Mouse (Mus musculus): ENCODE results near the gene Adat3. TPM values are rescaled to one million over a fixed set of nuclear protein-coding genes. Genes with fewer than 3 reads are reported as not detected.

The Adat3 gene
- polyA plus RNA-seq, 1 experiment from 2014 or later, result 9.1 TPM

GRCm38 (mm10) chr10:80614351-80614750 lies 11.7 kb downstream of the Adat3 start:
- H3K36me3 ChIP-seq, result peaks cover 66% of the 10 kb centered on the region
- no peak for ATAC-seq (ENCODE audit: insufficient number of reproducible peaks, insufficient read depth, low FRiP score, low TSS enrichment, low read depth)

GRCm38 (mm10) chr10:80618181-80618580 lies 15.5 kb downstream of the Adat3 start:
- Histone ChIP-seq H3K4me2 (no peak overlapping the region), H3K4me3 (no peak overlapping the region), H3K27ac (no peak overlapping the region), H3K9me3 (no peaks in the 10 kb centered on the region), H3K4me1 (peaks cover 7% of the 10 kb centered on the region), H3K36me3 (peaks cover 34% of the 10 kb centered on the region), H3K27me3 (no peaks in the 10 kb centered on the region), H3K9ac (no peak overlapping the region)
- 71% methylated on average over 9 of the region's 9 CpGs for WGBS
- ATAC-seq (ENCODE audit: insufficient number of reproducible peaks, insufficient read depth, low FRiP score, low TSS enrichment, low read depth), result no peak

More at GRCm38 (mm10) chr10:80614351-80614750, 11.7 kb downstream of the Adat3 start:
- 89% methylated on average over 6 of the region's 6 CpGs for WGBS
- H3K9me3 ChIP-seq, result no peaks in the 10 kb centered on the region
- H3K4me2 ChIP-seq, result no peak overlapping the region
- no peak overlapping the region for H3K9ac ChIP-seq
- H3K4me3 ChIP-seq, result no peak overlapping the region
- no peak overlapping the region for H3K27ac ChIP-seq
- no peaks in the 10 kb centered on the region for H3K4me1 ChIP-seq
- no peaks in the 10 kb centered on the region for H3K27me3 ChIP-seq

GRCm38 (mm10) chr10:80619465-80620244 lies 17.0 kb downstream of the Adat3 start:
- H3K27me3 ChIP-seq, result no peaks in the 10 kb centered on the region
- peaks cover 22% of the 10 kb centered on the region for H3K4me1 ChIP-seq
- no peak for ATAC-seq (ENCODE audit: insufficient number of reproducible peaks, insufficient read depth, low FRiP score, low TSS enrichment, low read depth)
- no peak overlapping the region for H3K27ac ChIP-seq
- H3K9me3 ChIP-seq, result no peaks in the 10 kb centered on the region
- H3K4me3 ChIP-seq, result no peak overlapping the region
- 33% methylated on average over 8 of the region's 8 CpGs for WGBS
- H3K9ac ChIP-seq, result no peak overlapping the region
- peaks cover 20% of the 10 kb centered on the region for H3K36me3 ChIP-seq
- no peak overlapping the region for H3K4me2 ChIP-seq

GRCm38 (mm10) chr10:80620365-80620764 lies 17.7 kb downstream of the Adat3 start:
- H3K4me2 ChIP-seq, result no peak overlapping the region

DNA sequence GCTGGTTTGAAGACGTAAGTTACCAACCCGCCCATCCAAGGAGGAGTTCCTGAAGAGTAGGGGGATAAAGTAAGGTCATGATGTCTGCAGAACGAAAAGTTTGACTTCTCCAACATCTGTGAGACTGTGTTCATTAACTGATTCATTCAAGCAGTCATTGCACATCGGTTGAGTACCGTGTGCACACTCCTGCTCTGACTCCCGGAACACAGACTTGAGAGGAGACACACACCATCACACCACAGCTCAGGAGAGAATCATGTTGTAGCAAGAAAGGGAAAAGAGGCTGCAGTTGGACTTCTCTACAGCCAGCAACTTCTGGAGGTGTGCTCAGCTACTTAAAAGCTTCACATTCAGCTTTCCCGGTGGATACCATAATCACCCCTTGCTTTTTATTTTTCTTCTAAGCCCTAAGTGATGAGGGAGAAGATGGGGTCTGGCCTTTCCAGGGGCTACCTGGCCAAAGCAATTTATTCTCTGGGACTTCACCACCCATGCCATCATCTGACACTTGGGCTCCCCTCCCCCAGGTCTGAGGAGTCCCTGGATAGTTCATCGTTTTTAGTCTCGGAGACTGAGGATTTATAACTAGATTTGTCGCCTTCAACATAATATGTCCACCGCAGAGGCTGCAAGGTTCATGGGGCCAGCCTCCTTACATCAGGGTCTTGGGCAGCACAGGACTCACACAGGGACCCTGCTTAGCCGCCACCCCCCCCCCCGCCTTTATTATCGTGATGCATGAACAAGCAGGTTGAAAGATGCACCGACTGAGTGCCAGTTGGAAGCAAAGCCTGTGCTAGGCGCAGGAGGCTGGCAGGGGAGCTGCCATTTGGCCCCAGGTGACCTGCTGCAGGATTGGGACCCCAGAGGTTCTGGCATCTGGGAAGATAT lies 18.4 kb downstream of the Adat3 start:
- WGBS, result 56% methylated on average over 16 of the region's 16 CpGs

More at GRCm38 (mm10) chr10:80620365-80620764, 17.7 kb downstream of the Adat3 start:
- ATAC-seq (ENCODE audit: insufficient number of reproducible peaks, insufficient read depth, low FRiP score, low TSS enrichment, low read depth), result no peak
- Histone ChIP-seq H3K27ac (no peak overlapping the region), H3K36me3 (peaks cover 13% of the 10 kb centered on the region), H3K9ac (no peak overlapping the region), H3K4me1 (peaks cover 29% of the 10 kb centered on the region), H3K9me3 (no peaks in the 10 kb centered on the region), H3K27me3 (no peaks in the 10 kb centered on the region), H3K4me3 (no peak overlapping the region)
- 84% methylated on average over 9 of the region's 9 CpGs for WGBS

DNA sequence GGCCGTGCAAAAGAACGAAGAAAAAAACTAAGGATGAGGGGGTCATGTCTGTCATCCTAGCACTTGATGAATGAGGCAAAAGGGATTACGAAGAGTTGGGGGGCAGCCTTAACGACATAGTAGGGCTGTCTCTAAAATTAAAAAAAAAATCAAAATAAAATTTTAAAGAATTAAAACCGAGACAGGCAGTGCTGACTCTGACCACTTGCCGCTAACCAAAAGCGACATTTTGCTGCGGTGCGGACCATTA lies 18.9 kb downstream of the Adat3 start:
- Histone ChIP-seq H3K4me1 (peaks cover 30% of the 10 kb centered on the region), H3K9me3 (no peaks in the 10 kb centered on the region), H3K4me2 (peak overlapping the region; percentile 99), H3K9ac (peak overlapping the region; percentile 69), H3K27ac (peak overlapping the region; percentile 94), H3K4me3 (peak overlapping the region; percentile 86), H3K36me3 (peaks cover under 1% of the 10 kb centered on the region), H3K27me3 (no peaks in the 10 kb centered on the region)
- no peak for ATAC-seq (ENCODE audit: insufficient number of reproducible peaks, insufficient read depth, low FRiP score, low TSS enrichment, low read depth)
- 6% methylated on average over 9 of the region's 9 CpGs for WGBS

More for the DNA sequence above, 18.4 kb downstream of the Adat3 start:
- Histone ChIP-seq H3K9ac (peak overlapping the region; percentile 69), H3K27me3 (no peaks in the 10 kb centered on the region), H3K9me3 (no peaks in the 10 kb centered on the region), H3K4me2 (peak overlapping the region; percentile 99), H3K36me3 (peaks cover 6% of the 10 kb centered on the region), H3K4me3 (peak overlapping the region; percentile 86), H3K4me1 (peaks cover 30% of the 10 kb centered on the region), H3K27ac (peak overlapping the region; percentile 94)
- no peak for ATAC-seq (ENCODE audit: insufficient number of reproducible peaks, insufficient read depth, low FRiP score, low TSS enrichment, low read depth)

DNA sequence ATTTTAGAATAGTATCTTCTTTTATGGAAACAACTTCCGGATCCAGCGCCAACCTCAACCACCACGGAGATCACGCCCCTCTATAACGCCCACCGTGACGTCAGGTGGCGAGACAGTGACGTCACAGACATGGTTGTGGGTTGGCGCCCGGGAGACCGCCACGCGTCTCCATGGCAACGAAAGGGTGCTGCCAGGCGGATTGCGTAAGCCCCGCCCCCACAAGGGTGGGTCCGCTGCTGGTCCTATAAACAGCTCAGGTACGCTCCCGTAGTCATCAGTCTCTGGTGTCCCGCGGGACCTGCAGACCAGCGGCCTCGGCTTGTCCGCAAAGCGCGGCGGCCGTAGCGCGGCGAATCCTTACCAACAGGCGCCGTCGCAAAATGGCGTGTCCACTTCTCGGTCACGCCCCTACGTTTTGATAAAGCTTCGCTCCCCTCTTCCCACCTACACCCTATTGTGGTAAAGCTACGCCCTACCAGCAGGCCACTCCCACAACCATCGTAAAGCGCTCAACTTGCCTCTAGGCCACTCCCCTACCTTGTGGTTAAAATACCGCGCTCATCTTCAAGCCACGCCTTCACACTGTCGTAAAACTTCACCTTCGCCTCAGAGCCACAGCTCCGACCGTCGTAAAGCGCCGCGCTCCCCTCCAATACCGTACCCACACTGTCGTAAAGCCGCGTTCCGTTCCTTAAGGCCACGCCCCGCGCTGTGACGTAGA lies 19.4 kb downstream of the Adat3 start:
- H3K36me3 ChIP-seq, result no peaks in the 10 kb centered on the region
- WGBS, result under 1% methylated on average over 64 of the region's 64 CpGs
- H3K9ac ChIP-seq, result peak overlapping the region; percentile 91
- H3K9me3 ChIP-seq, result no peaks in the 10 kb centered on the region
- peak overlapping the region; percentile 94 for H3K27ac ChIP-seq
- no peaks in the 10 kb centered on the region for H3K27me3 ChIP-seq
- peaks cover 30% of the 10 kb centered on the region for H3K4me1 ChIP-seq
- H3K4me3 ChIP-seq, result peak overlapping the region; percentile 86
- ATAC-seq (ENCODE audit: insufficient number of reproducible peaks, insufficient read depth, low FRiP score, low TSS enrichment, low read depth), result peak; percentile 95
- H3K4me2 ChIP-seq, result peak overlapping the region; percentile 99

- peak within 1 kb of the TSS; percentile 91 for H3K9ac ChIP-seq
- peak within 1 kb of the TSS; percentile 99 for H3K4me2 ChIP-seq
- H3K27ac ChIP-seq, result peak within 1 kb of the TSS; percentile 94
- WGBS, result under 1% methylated on average over 85 of the region's 85 CpGs
- 0 out of 2 replicates have a peak, but pooled peaks cover 4% of the 10 kb centered on the region for H3K36me3 ChIP-seq
- peak; percentile 18; the same call in 1 of the 2 replicates for ATAC-seq (ENCODE audit: insufficient number of reproducible peaks, insufficient read depth, low FRiP score, low TSS enrichment, low read depth)
- H3K27me3 ChIP-seq, result no peaks in the 10 kb centered on the region
- H3K4me1 ChIP-seq, result peaks cover 34% of the 10 kb centered on the region
- peak within 1 kb of the TSS; percentile 86 for H3K4me3 ChIP-seq
- H3K9me3 ChIP-seq, result no peaks in the 10 kb centered on the region
These were observed 20.2 kb downstream of the Adat3 start, which contains the start of gene Csnk1g2 for GRCm38 (mm10) chr10:80622661-80623456. Csnk1g2 (plus strand) TSS chr10:80622838.

DNA sequence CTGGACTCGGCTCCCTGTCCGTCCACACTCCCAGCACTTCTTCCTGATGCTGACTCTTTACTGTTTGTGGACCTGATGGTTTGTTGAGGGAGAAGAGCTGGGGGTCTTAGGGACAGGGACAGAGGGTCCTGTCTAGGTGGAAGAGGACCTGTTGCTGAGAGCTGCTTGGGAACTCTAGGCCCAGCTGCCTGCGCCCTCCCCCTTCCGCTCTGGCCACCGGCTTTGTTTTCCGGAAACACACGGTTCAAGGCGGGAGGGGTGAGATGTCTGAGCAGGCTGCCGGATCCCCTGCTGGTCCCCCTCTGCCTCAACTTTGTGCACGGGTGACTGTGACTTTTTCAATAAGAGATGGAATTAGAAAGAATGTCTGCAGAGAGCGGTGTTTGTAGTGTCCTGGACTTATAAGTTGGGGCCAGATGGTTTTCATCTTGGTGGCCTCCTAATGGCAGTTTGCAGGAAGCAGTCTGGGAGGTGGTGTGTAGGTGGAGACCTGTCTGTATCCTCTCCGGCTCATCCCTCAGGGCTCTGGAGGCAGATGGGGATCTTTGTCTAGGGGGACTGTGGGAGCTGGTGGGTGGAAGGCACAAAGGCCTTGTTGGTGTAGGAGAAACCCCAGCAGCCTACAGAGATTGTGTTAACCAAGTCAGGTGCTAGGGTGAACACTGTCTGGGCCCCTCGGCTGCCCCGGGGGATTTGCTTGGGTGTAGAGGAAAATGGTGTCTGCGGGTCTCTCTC lies 20.9 kb downstream of the Adat3 start:
- ATAC-seq (ENCODE audit: insufficient number of reproducible peaks, insufficient read depth, low FRiP score, low TSS enrichment, low read depth), result no peak
- Histone ChIP-seq H3K9me3 (no peaks in the 10 kb centered on the region), H3K27ac (peak overlapping the region; percentile 87), H3K36me3 (0 out of 2 replicates have a peak, but pooled peaks cover 4% of the 10 kb centered on the region), H3K4me3 (peak overlapping the region; percentile 86), H3K4me1 (peaks cover 35% of the 10 kb centered on the region), H3K27me3 (no peaks in the 10 kb centered on the region), H3K9ac (peak overlapping the region; percentile 91), H3K4me2 (peak overlapping the region; percentile 99)
- WGBS, result 8% methylated on average over 15 of the region's 15 CpGs

- H3K27me3 ChIP-seq, result no peaks in the 10 kb centered on the region
- H3K4me2 ChIP-seq, result no peak overlapping the region
- H3K27ac ChIP-seq, result no peak overlapping the region
- H3K4me1 ChIP-seq, result peaks cover 35% of the 10 kb centered on the region
- WGBS, result 91% methylated on average over 4 of the region's 4 CpGs
- no peaks in the 10 kb centered on the region for H3K9me3 ChIP-seq
- H3K9ac ChIP-seq, result no peak overlapping the region
- no peak overlapping the region for H3K4me3 ChIP-seq
- peaks cover 8% of the 10 kb centered on the region; the same call in 1 of the 2 replicates for H3K36me3 ChIP-seq
- ATAC-seq (ENCODE audit: insufficient number of reproducible peaks, insufficient read depth, low FRiP score, low TSS enrichment, low read depth), result no peak
These were observed 23.1 kb downstream of the Adat3 start for GRCm38 (mm10) chr10:80625764-80626163.
